Mouse (Mus musculus): ENCODE results near the gene Ppt2. TPM values are rescaled to one million over a fixed set of nuclear protein-coding genes. Genes with fewer than 3 reads are reported as not detected.

Ppt2 gene
- polyA plus RNA-seq, 1 experiment from 2014 or later = 30.3 TPM

DNA sequence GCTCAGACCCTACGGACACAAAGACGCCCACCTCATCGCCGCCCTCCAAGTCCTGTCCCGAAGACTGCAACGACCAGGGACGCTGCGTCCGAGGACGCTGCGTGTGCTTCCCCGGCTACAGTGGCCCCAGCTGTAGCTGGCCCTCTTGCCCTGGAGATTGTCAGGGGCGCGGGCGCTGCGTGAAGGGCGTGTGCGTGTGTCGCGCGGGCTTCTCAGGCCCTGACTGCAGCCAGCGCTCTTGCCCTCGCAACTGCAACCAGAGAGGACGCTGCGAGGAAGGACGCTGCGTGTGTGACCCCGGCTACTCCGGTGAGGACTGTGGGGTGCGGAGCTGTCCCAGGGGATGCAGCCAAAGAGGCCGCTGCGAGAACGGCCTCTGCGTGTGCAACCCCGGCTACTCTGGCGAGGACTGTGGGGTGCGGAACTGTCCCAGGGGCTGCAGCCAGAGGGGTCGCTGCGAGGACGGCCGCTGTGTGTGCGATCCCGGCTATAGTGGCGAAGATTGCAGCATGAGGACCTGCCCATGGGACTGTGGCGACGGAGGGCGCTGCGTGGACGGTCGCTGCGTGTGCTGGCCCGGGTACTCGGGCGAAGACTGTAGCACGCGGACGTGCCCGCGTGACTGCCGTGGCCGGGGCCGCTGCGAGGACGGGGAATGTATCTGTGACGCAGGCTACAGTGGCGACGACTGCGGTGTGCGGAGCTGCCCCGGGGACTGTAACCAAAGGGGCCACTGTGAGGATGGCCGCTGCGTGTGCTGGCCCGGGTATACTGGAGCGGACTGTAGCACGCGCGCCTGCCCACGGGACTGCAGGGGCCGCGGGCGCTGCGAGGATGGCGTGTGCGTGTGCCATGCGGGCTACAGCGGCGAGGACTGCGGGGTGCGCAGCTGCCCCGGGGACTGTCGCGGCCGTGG, 43.1 kb upstream of the Ppt2 start:
- no peak; the same call in 1 of the 2 replicates for ATAC-seq (ENCODE audit: insufficient read depth, low FRiP score, low TSS enrichment)
- WGBS = 7% methylated on average over 82 of the region's 93 CpGs
- Histone ChIP-seq H3K9me3 (ENCODE audit: control insufficient read depth, low read length) (no peaks in the 10 kb centered on the region), H3K27me3 (ENCODE audit: control insufficient read depth, insufficient read depth, low read length) (peaks cover 43% of the 10 kb centered on the region), H3K4me3 (ENCODE audit: low read depth, low read length) (peak overlapping the region; percentile 30), H3K4me2 (ENCODE audit: low read depth) (peak overlapping the region; percentile 51), H3K36me3 (ENCODE audit: control insufficient read depth, insufficient read depth, low read length) (no peaks in the 10 kb centered on the region), H3K27ac (ENCODE audit: low read depth, low read length) (no peak overlapping the region), H3K4me1 (ENCODE audit: control insufficient read depth, insufficient read depth, low read length) (peaks cover 5% of the 10 kb centered on the region; the same call in 1 of the 2 replicates), H3K9ac (ENCODE audit: low read length) (peak overlapping the region; percentile 33)
- DNase-seq (ENCODE audit: low spot score) = peak; percentile 48

DNA sequence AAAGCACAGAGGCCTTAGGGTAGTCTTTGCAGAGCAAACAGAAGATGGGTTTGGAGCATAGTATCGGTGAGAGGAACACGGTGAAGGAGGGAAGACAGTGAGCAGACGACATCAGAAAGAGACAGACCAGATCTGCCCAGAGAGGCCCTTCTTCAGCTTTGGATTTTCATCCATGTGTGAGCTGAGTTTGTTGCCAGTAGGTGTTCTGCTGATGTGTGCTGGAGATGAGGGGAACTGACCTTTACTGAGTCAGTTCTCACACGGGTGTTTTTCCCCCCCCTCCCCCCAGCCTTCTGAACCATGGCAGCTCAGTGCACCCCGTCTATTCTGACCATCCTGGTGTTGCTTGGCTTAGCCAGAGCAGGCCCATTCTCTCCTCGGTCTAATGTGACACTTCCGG, 41.9 kb upstream of the Ppt2 start, which contains the start of gene Tnxb:
Gene Tnxb (plus strand): TSS at position 301 of the 400 bp plus-strand sequence.
- no peak within 1 kb of the TSS; the same call in 1 of the 2 replicates for H3K9ac ChIP-seq (ENCODE audit: low read length)
- no peaks in the 10 kb centered on the region for H3K36me3 ChIP-seq (ENCODE audit: control insufficient read depth, insufficient read depth, low read length)
- peak within 1 kb of the TSS; percentile 30 for H3K4me3 ChIP-seq (ENCODE audit: low read depth, low read length)
- H3K4me1 ChIP-seq (ENCODE audit: control insufficient read depth, insufficient read depth, low read length) = peaks cover 5% of the 10 kb centered on the region; the same call in 1 of the 2 replicates
- H3K27ac ChIP-seq (ENCODE audit: low read depth, low read length) = no peak within 1 kb of the TSS
- no peaks in the 10 kb centered on the region for H3K9me3 ChIP-seq (ENCODE audit: control insufficient read depth, low read length)
- WGBS = 67% methylated on average over 7 of the region's 7 CpGs
- H3K27me3 ChIP-seq (ENCODE audit: control insufficient read depth, insufficient read depth, low read length) = peaks cover 43% of the 10 kb centered on the region
- H3K4me2 ChIP-seq (ENCODE audit: low read depth) = peak within 1 kb of the TSS; percentile 51
- DNase-seq (ENCODE audit: low spot score) = no peak
- no peak for ATAC-seq (ENCODE audit: insufficient read depth, low FRiP score, low TSS enrichment)

DNA sequence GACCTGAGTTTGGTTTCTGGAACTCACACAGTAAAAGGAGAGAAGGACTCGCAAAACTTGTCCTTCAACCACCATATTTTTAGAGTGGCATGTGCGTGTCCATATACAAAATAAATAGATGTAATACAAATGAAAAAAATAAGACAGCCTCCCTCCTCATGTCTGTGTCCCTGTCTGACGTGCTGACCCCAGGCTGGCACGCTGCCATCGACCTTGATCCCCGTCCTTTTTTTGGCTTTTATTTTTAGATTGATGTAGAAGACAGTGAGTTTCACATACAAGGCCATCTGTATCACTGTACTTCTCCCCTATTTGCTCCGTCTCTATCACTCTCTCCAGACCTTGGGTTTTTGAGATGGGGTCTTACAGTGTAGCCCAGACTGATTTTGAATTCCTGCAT, 36.2 kb upstream of the Ppt2 start:
- no peak overlapping the region for H3K4me2 ChIP-seq (ENCODE audit: low read depth)
- no peaks in the 10 kb centered on the region for H3K4me1 ChIP-seq (ENCODE audit: control insufficient read depth, insufficient read depth, low read length)
- no peak overlapping the region for H3K27ac ChIP-seq (ENCODE audit: low read depth, low read length)
- 83% methylated on average over 7 of the region's 7 CpGs for WGBS
- no peak overlapping the region for H3K4me3 ChIP-seq (ENCODE audit: low read depth, low read length)
- DNase-seq (ENCODE audit: low spot score) (no peak), ATAC-seq (ENCODE audit: insufficient read depth, low FRiP score, low TSS enrichment) (no peak)
- no peak overlapping the region for H3K9ac ChIP-seq (ENCODE audit: low read length)
- no peaks in the 10 kb centered on the region for H3K36me3 ChIP-seq (ENCODE audit: control insufficient read depth, insufficient read depth, low read length)
- H3K27me3 ChIP-seq (ENCODE audit: control insufficient read depth, insufficient read depth, low read length) = peaks cover 9% of the 10 kb centered on the region
- H3K9me3 ChIP-seq (ENCODE audit: control insufficient read depth, low read length) = no peaks in the 10 kb centered on the region

DNA sequence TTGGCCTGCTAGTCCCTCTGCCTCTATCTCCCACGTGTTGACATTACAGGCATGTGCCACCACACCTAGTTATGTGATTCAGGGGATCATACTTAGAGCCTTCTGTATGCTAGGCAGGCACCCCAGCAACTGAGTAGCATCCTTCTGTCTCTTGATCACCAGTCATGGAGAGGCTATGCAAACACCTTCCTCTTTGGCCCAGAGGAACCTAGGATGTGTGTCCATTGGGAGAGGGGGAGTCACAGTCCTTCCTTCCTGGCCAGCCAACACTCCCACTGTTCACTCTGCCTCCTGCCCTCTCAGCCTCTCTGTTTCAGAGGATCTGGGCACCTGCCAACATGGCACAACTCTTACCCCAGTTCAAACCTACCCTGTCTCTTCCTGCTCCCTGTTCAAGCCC, 35.2 kb upstream of the Ppt2 start:
- no peak overlapping the region for H3K4me2 ChIP-seq (ENCODE audit: low read depth)
- no peak overlapping the region for H3K4me3 ChIP-seq (ENCODE audit: low read depth, low read length)
- H3K27me3 ChIP-seq (ENCODE audit: control insufficient read depth, insufficient read depth, low read length) = peaks cover 11% of the 10 kb centered on the region
- 62% methylated on average over 1 of the region's 1 CpGs for WGBS
- no peak overlapping the region for H3K27ac ChIP-seq (ENCODE audit: low read depth, low read length)
- H3K4me1 ChIP-seq (ENCODE audit: control insufficient read depth, insufficient read depth, low read length) = no peaks in the 10 kb centered on the region
- H3K9me3 ChIP-seq (ENCODE audit: control insufficient read depth, low read length) = no peaks in the 10 kb centered on the region
- H3K36me3 ChIP-seq (ENCODE audit: control insufficient read depth, insufficient read depth, low read length) = no peaks in the 10 kb centered on the region
- ATAC-seq (ENCODE audit: insufficient read depth, low FRiP score, low TSS enrichment) = no peak
- DNase-seq (ENCODE audit: low spot score) = no peak
- H3K9ac ChIP-seq (ENCODE audit: low read length) = no peak overlapping the region

DNA sequence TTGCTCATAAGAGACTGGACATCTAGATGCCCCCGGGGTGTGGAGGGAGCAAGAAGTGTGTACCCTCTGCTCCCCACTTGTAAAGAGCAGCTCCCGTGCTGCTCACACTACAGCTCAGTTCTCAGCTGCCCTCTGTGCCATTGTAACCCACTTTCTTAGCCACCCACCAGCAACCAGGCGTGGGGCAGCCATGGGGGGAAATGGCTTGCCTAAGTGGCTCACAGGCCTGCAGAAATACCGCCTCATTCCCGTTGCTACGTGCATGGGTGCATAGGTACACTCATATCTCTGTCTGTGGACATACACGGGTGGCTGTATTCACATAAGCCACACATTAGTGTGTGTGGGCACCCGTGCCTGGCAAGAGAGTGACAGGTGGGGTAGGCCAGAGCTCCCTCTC, 34.7 kb upstream of the Ppt2 start:
- no peak for ATAC-seq (ENCODE audit: insufficient read depth, low FRiP score, low TSS enrichment)
- Histone ChIP-seq H3K9ac (ENCODE audit: low read length) (no peak overlapping the region), H3K4me3 (ENCODE audit: low read depth, low read length) (no peak overlapping the region), H3K27ac (ENCODE audit: low read depth, low read length) (no peak overlapping the region), H3K4me1 (ENCODE audit: control insufficient read depth, insufficient read depth, low read length) (no peaks in the 10 kb centered on the region), H3K4me2 (ENCODE audit: low read depth) (no peak overlapping the region), H3K9me3 (ENCODE audit: control insufficient read depth, low read length) (no peaks in the 10 kb centered on the region), H3K27me3 (ENCODE audit: control insufficient read depth, insufficient read depth, low read length) (peaks cover 11% of the 10 kb centered on the region), H3K36me3 (ENCODE audit: control insufficient read depth, insufficient read depth, low read length) (no peaks in the 10 kb centered on the region)
- 84% methylated on average over 8 of the region's 8 CpGs for WGBS
- no peak for DNase-seq (ENCODE audit: low spot score)

DNA sequence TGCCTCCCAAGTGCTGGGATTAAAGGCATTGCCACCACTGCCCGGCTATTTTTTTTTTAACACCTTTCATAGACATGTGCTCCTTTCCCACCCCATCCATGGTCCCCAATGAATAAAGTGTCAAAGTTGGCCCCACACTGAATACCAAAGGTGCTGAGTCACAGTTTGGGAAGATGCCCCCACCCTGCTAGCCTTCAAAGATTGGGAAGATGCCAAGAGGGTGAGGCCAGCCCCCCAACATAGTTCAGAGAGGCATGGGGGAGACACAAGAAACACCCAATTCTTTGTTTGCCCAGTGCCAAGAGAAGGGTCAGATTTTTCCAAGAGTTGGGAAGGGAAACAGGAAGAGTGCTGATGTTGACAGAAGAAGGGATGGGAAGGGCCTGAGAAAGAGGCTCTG, 34.2 kb upstream of the Ppt2 start:
- Histone ChIP-seq H3K36me3 (ENCODE audit: control insufficient read depth, insufficient read depth, low read length) (no peaks in the 10 kb centered on the region), H3K4me1 (ENCODE audit: control insufficient read depth, insufficient read depth, low read length) (no peaks in the 10 kb centered on the region), H3K27me3 (ENCODE audit: control insufficient read depth, insufficient read depth, low read length) (peaks cover 11% of the 10 kb centered on the region), H3K9me3 (ENCODE audit: control insufficient read depth, low read length) (no peaks in the 10 kb centered on the region), H3K4me3 (ENCODE audit: low read depth, low read length) (no peak overlapping the region), H3K9ac (ENCODE audit: low read length) (no peak overlapping the region), H3K27ac (ENCODE audit: low read depth, low read length) (no peak overlapping the region), H3K4me2 (ENCODE audit: low read depth) (no peak overlapping the region)
- ATAC-seq (ENCODE audit: insufficient read depth, low FRiP score, low TSS enrichment) (no peak), DNase-seq (ENCODE audit: low spot score) (no peak)
- 81% methylated on average over 1 of the region's 1 CpGs for WGBS

DNA sequence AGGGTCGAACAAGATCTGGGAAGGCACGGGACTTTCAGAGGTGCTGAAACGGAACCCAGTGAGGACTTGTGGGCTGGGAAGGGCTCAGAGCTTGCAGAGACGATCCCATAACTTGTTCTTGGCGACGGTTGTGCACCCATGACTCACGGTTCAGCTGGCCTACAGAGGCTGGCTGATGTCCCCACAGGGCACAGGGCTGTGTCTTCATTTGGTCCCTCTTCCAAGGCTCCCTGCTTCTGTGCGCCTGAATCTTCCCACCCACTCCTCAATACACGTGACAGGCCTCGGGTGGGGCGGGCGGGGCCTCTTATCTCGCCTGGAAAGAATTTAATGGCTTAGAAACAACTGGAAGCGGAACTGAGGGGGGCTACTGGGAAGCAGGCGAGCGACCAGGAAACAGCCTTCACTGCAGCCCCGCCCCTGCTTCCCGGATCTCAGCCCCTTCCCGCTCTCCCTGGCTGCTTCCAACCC, 32.8 kb upstream of the Ppt2 start:
- H3K4me2 ChIP-seq (ENCODE audit: low read depth) = no peak overlapping the region
- DNase-seq (ENCODE audit: low spot score) (no peak), ATAC-seq (ENCODE audit: insufficient read depth, low FRiP score, low TSS enrichment) (no peak)
- H3K9me3 ChIP-seq (ENCODE audit: control insufficient read depth, low read length) = no peaks in the 10 kb centered on the region
- no peaks in the 10 kb centered on the region for H3K36me3 ChIP-seq (ENCODE audit: control insufficient read depth, insufficient read depth, low read length)
- no peak overlapping the region for H3K4me3 ChIP-seq (ENCODE audit: low read depth, low read length)
- no peak overlapping the region for H3K9ac ChIP-seq (ENCODE audit: low read length)
- H3K4me1 ChIP-seq (ENCODE audit: control insufficient read depth, insufficient read depth, low read length) = no peaks in the 10 kb centered on the region
- WGBS = 9% methylated on average over 19 of the region's 19 CpGs
- peaks cover 11% of the 10 kb centered on the region for H3K27me3 ChIP-seq (ENCODE audit: control insufficient read depth, insufficient read depth, low read length)
- no peak overlapping the region for H3K27ac ChIP-seq (ENCODE audit: low read depth, low read length)

DNA sequence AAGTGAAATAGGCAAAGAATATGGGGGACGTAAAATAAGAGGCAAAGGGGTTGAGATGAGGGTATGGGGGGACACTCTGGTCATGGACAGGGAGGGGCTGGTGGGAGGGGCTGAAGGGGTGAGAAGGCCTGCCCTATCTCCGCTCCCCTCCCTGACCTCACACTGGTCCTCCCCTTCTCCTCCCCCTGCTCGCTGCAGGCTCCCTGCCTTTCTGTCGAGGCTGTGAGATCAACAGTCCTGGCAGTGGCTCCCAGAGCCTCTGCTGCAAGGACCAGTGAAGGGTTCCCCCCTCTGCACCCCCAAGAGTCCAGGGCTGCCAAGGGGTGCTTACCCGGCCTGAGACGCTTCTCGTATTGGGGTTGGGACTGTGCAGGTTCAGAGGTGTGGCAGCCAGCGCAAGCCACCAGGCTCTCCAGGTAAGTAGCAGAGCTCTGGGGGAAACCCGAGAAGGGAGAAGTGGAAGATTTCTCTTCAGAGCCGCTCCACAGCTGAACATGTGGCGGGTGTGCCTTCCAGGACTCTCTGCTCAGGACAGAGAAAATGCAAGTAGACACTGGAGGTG, 32.0 kb upstream of the Ppt2 start:
- H3K27ac ChIP-seq (ENCODE audit: low read depth, low read length) = no peak overlapping the region
- no peaks in the 10 kb centered on the region for H3K36me3 ChIP-seq (ENCODE audit: control insufficient read depth, insufficient read depth, low read length)
- H3K4me2 ChIP-seq (ENCODE audit: low read depth) = no peak overlapping the region
- 35% methylated on average over 11 of the region's 11 CpGs for WGBS
- no peak overlapping the region for H3K4me3 ChIP-seq (ENCODE audit: low read depth, low read length)
- no peak for DNase-seq (ENCODE audit: low spot score)
- H3K9me3 ChIP-seq (ENCODE audit: control insufficient read depth, low read length) = no peaks in the 10 kb centered on the region
- no peaks in the 10 kb centered on the region for H3K4me1 ChIP-seq (ENCODE audit: control insufficient read depth, insufficient read depth, low read length)
- no peak overlapping the region for H3K9ac ChIP-seq (ENCODE audit: low read length)
- no peak for ATAC-seq (ENCODE audit: insufficient read depth, low FRiP score, low TSS enrichment)
- peaks cover 11% of the 10 kb centered on the region for H3K27me3 ChIP-seq (ENCODE audit: control insufficient read depth, insufficient read depth, low read length)

DNA sequence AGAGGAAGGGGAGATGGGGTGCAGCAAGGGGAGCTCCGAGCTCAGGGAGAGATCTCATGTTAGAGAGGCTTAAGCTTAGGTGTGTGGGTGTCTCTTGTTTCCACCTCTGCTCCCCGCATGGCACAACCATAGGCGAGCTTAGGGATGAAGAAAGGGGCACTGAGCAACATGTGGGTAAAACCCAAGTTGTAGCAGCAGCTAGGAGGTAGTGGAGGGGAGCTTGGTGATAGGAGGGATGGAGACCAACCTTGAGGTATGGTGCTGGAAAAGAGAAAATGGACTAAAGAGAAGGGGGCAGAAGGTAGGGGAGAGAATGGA, 31.5 kb upstream of the Ppt2 start:
- DNase-seq (ENCODE audit: low spot score) (no peak), ATAC-seq (ENCODE audit: insufficient read depth, low FRiP score, low TSS enrichment) (no peak)
- WGBS = 64% methylated on average over 3 of the region's 3 CpGs

More for the DNA sequence above, 31.5 kb upstream of the Ppt2 start:
- H3K4me1 ChIP-seq (ENCODE audit: control insufficient read depth, insufficient read depth, low read length) = no peaks in the 10 kb centered on the region
- no peak overlapping the region for H3K4me3 ChIP-seq (ENCODE audit: low read depth, low read length)
- no peak overlapping the region for H3K9ac ChIP-seq (ENCODE audit: low read length)
- no peaks in the 10 kb centered on the region for H3K9me3 ChIP-seq (ENCODE audit: control insufficient read depth, low read length)
- no peak overlapping the region for H3K27ac ChIP-seq (ENCODE audit: low read depth, low read length)
- peaks cover 11% of the 10 kb centered on the region for H3K27me3 ChIP-seq (ENCODE audit: control insufficient read depth, insufficient read depth, low read length)
- H3K36me3 ChIP-seq (ENCODE audit: control insufficient read depth, insufficient read depth, low read length) = no peaks in the 10 kb centered on the region
- H3K4me2 ChIP-seq (ENCODE audit: low read depth) = no peak overlapping the region

Measured in neural tube, embryonic 11.5 days (tissue).